Mouse (Mus musculus) neutrophil, adult 65 days (primary cell): ENCODE data around the gene Dennd6b. TPM values are rescaled to one million over a fixed set of nuclear protein-coding genes. Genes with fewer than 3 reads are reported as not detected.

Source experiments
- total RNA-seq: library from RNA; stranded (reverse); gene quantifications from 2 replicates; pipeline ENCODE4 v1.2.4, GENCODE M21; 2023

Dennd6b gene
- 1.6 and 2.4 TPM in 2 replicates for total RNA-seq

DNA sequence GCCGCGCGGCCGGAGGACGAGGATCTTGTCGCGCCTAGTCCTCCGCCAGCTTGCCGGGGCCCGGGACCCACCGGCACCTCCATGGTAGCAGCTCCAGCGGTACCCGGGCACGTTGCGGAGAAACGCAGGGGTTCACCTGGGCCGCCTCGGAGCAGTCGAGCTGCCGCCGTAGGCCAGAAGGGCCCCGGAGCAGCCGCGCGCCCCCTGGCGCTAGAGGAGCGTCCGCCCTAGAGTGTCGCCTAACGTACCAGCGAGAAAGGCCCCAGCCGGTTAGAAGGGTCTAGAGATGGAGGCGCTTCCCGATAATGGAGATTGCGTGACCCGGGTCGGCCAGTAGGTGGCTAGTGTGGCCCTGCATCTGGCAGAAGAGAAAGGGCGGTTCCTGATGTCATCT is at the start of gene Dennd6b:
Gene Dennd6b (minus strand): TSS at position 184 of the 394 bp plus-strand sequence.

DNA sequence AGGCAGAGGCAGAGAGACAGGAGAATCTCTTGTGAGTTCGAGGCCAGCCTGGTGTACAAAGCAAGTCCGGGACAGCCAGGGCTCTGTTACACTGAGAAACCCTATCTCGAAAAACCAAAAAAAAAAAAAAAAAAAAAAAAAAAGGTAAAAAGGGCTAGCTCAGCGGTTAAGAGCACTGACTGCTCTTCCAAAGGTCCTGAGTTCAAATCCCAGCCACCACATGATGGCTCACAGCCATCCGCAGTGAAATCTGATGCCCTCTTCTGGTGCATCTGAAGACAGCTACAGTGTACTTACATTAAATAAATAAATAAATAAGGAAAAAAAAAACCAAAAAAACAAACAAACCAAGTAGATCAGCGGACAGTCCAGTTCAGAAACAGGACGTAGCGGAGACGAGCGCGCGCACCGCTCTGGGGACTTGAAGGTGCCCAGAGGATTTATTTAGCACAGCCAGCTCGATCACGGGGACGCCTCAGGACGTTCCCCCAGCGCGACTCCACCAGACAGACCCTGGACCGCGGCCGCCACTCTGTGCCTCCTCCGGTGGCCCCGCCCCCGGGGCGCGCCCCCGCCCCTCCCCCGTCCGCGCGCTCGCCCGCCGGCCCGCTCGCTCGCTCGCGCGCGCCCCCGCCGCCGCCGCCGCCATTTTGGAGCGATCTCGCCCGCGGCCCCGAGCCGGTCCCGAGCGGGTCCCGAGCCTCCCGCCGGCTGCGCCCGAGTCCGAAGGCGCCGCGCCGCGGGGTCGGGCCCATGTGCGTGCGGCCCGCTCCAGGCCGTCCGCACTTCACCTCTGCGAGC is 14.8 kb upstream of the Dennd6b start, which contains the start of gene Ppp6r2:
Gene Ppp6r2 (plus strand): TSS at position 639 of the 801 bp plus-strand sequence.

DNA sequence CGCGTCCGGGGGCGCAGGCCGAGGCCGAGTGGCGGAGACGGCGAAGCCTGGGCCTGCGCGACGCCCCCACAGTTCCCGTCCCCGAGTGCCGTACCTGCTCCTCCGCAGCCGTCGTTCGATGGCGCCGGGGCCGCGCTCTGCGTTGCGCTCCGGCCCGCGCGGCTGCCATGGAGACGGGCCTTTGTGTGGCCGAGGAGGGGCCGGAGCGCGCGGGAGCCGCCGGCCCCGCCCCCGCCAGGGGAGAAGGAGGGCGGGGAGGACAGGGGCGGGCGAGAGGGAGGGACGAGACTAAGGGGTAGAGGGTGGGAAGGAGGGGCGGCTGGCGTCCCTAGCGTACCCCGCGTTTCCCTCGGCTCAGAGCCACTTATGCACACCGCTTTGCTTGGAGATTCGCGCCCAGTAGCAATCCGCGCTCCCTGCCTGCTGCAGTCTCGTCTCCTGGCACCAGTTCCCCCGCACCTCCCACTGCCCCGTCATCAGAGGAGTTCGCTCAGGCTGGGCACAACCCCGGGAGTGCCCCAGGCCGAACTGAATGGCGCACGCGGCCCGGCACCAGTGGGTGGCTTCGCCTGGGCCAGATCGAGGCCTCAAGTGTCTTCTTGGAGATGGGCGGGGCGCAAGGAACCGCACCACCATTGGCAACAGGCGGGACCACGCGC is 15.6 kb downstream of the Dennd6b start, which contains the start of gene Plxnb2:
Gene Plxnb2 (minus strand): TSS at position 218 of the 659 bp plus-strand sequence.

DNA sequence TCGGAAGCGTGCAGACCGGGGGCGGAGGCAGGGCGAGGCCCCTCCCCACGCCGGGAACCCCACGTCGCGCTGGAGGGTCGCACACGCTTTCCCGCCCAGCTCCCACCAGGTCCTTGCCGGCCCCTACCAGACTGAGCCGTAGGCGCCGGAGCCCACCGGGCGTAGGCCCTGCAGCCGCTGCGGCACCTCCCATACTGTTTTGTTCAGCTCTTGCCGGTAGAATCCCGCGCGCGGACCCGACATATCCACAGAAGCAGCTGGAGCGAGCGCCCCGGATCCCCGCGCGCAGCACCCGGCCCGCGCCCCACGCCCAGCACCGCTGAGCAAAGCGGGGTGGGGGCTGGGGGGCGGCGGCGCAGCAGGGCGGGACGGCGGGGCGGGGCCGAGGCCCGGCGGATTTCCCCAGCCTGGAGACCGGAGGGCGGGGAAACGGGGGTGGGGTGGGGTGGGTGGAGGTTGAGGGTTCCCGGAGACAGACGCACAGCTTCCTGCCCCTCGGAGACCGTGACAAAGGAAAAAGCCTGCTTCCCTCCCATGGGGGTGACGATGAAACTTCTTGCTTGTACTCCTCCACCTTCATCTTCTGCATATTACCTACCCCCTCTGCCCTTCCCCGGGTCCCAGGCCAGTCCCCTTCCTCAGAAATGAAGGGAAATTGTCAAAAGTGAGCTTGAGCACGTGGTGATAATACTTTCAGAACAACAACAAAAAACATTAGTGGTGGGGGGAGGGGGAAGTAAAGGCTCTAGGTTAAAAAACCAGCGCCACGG is 46.8 kb downstream of the Dennd6b start, which contains the start of gene Mapk11:
Gene Mapk11 (minus strand): TSS at position 358 of the 770 bp plus-strand sequence.

DNA sequence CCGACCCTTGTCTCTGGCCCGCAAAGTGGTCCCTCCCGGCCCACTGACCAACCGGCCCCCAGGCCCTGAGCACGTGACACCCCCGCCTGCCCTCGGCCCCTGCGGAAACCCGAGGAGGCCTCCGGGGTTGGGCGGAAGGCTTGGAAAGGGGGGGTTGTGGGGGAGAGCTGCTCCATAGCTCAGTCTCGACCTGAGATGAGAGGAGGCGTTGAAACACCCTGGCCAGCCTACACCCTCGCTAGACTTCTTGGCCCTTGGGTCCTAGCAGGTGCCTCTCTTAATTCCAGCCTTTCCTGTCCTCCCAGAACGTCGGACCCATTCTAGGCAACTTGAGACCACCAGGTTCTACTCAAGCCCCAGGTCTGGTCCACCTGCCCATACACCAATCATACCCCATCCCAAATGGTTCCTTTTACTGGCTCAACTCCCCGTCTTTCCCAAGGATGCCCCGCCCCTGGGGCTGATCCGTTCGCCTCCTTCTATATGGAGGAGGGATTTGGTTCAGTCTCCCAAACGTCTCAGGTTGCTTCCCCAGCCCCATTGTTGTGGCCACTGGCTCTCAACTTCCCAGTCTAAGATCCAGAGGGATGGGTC is 55.5 kb downstream of the Dennd6b start, which contains the start of gene Mapk12:
Gene Mapk12 (minus strand): TSS at position 45 of the 594 bp plus-strand sequence.

Other genes starting within 250 kb of the Dennd6b start
- not detected in 2 replicates for gene Ttll8, start 242.1 kb downstream of the Dennd6b start, total RNA-seq
- not detected in 2 replicates for gene Mlc1, start 217.5 kb downstream of the Dennd6b start, total RNA-seq
- not detected in 2 replicates for gene Mov10l1, start 213.6 kb downstream of the Dennd6b start, total RNA-seq
- not detected in 2 replicates for gene Panx2, start 136.8 kb downstream of the Dennd6b start, total RNA-seq
- gene Trabd, start 121.4 kb downstream of the Dennd6b start, total RNA-seq = 41.2 and 61.2 TPM in 2 replicates
- 17.9 and 19.1 TPM in 2 replicates for gene Selenoo, start 107.4 kb downstream of the Dennd6b start, total RNA-seq
- 18.3 and 20.1 TPM in 2 replicates for gene Tubgcp6, start 73.4 kb downstream of the Dennd6b start, total RNA-seq
- gene Hdac10, start 67.8 kb downstream of the Dennd6b start, total RNA-seq = 6.7 and 8.6 TPM in 2 replicates
- gene Mapk12, start 55.8 kb downstream of the Dennd6b start, total RNA-seq = 0.95 TPM in 1 of 2 replicates, not detected in the other
- gene Mapk11, start 46.9 kb downstream of the Dennd6b start, total RNA-seq = 0.32 TPM in 1 of 2 replicates, not detected in the other
- 47.8 and 51.8 TPM in 2 replicates for gene Plxnb2, start 15.7 kb downstream of the Dennd6b start, total RNA-seq
- 23.7 and 23.8 TPM in 2 replicates for gene Ppp6r2, start 15.1 kb upstream of the Dennd6b start, total RNA-seq
- 106 and 168 TPM in 2 replicates for gene Sbf1, start 118.8 kb upstream of the Dennd6b start, total RNA-seq
- not detected in 2 replicates for gene Adm2, start 126.2 kb upstream of the Dennd6b start, total RNA-seq
- not detected in 2 replicates for gene Miox, start 137.9 kb upstream of the Dennd6b start, total RNA-seq
- gene Lmf2, start 159.2 kb upstream of the Dennd6b start, total RNA-seq = 25.7 and 31.6 TPM in 2 replicates
- gene Ncaph2, start 159.2 kb upstream of the Dennd6b start, total RNA-seq = 72.6 and 116 TPM in 2 replicates
- 5.7 TPM in 2 replicates for gene Sco2, start 177.3 kb upstream of the Dennd6b start, total RNA-seq
- 0.25 TPM in 1 of 2 replicates, not detected in the other for gene Tymp, start 180.5 kb upstream of the Dennd6b start, total RNA-seq
- gene Odf3b, start 182.8 kb upstream of the Dennd6b start, total RNA-seq = not detected in 2 replicates
- not detected in 2 replicates for gene Klhdc7b, start 188.4 kb upstream of the Dennd6b start, total RNA-seq
- gene Syce3, start 214.0 kb upstream of the Dennd6b start, total RNA-seq = not detected in 2 replicates
- 2.4 and 4.4 TPM in 2 replicates for gene Cpt1b, start 229.4 kb upstream of the Dennd6b start, total RNA-seq
- gene C730034F03Rik, start 233.1 kb upstream of the Dennd6b start, total RNA-seq = 3.8 and 5.0 TPM in 2 replicates
- gene Gm44502, start 233.2 kb upstream of the Dennd6b start, total RNA-seq = 0.51 and 1.1 TPM in 2 replicates
- 154 and 204 TPM in 2 replicates for gene Chkb, start 233.4 kb upstream of the Dennd6b start, total RNA-seq